Mouse (Mus musculus) MEL (cell line): ENCODE results near the gene Cpm. TPM values are rescaled to one million over a fixed set of nuclear protein-coding genes. Genes with fewer than 3 reads are reported as not detected.
A peak's percentile ranks its signal among the peaks of the same experiment; 100 is the strongest.

ENCODE experiments used
- DNase-seq: peaks from one replicate; pipeline ENCODE4 v3.0.0; 2011; ENCODE audit warnings: low read depth, low spot score
- H3K27ac ChIP-seq: 2 replicates; pipeline ENCODE4 v1.5.1; 2012; ENCODE audit warnings: low read depth, mild to moderate bottlenecking, control low read depth, low read length, moderate library complexity; ENCODE audit not compliant: control insufficient read depth
- H3K27me3 ChIP-seq, 2 experiments: fragments of 150-350 bp in 1 of 2; sonication (generic) in 1 of 2; 2 replicates each; pipeline ENCODE4 v1.6.1; 2012; ENCODE audit warnings: low read length in 2 of 2, mild to moderate bottlenecking in 2 of 2, improper control_type of control experiment in 1 of 2, moderate library complexity in 1 of 2; ENCODE audit not compliant: insufficient read depth in 2 of 2, control insufficient read depth in 1 of 2
- H3K36me3 ChIP-seq, 2 experiments: 2 replicates each; pipeline ENCODE4 v1.6.1; 2012 to 2014; ENCODE audit warnings: low read length in 2 of 2, improper control_type of control experiment in 1 of 2, inconsistent platforms in 1 of 2, mild to moderate bottlenecking in 1 of 2; ENCODE audit not compliant: insufficient read depth in 2 of 2, control insufficient read depth in 1 of 2
- H3K4me1 ChIP-seq, 2 experiments: fragments of 150-350 bp in 1 of 2; sonication (generic) in 1 of 2; 2 replicates each; pipeline ENCODE4 v1.6.1; 2012; ENCODE audit warnings: low read length in 2 of 2, improper control_type of control experiment in 1 of 2, mild to moderate bottlenecking in 1 of 2; ENCODE audit not compliant: insufficient read depth in 2 of 2, control insufficient read depth in 1 of 2
- H3K4me3 ChIP-seq, 2 experiments: fragments of 150-350 bp in 1 of 2; sonication (generic) in 1 of 2; 2 replicates each; pipeline ENCODE4 v1.5.1; 2012; ENCODE audit warnings: low read depth in 2 of 2, low read length in 2 of 2, mild to moderate bottlenecking in 2 of 2, moderate library complexity in 2 of 2, control low read depth in 1 of 2, improper control_type of control experiment in 1 of 2; ENCODE audit not compliant: control insufficient read depth in 1 of 2, insufficient read depth in 1 of 2
- H3K79me2 ChIP-seq: 2 replicates; pipeline ENCODE4 v1.6.1; 2012; ENCODE audit warnings: mild to moderate bottlenecking, low read length, moderate library complexity; ENCODE audit not compliant: control insufficient read depth, poor library complexity, insufficient read depth
- H3K9ac ChIP-seq: 2 replicates; pipeline ENCODE4 v1.6.1; 2012; ENCODE audit warnings: low read depth, mild to moderate bottlenecking, control low read depth, low read length, moderate library complexity; ENCODE audit not compliant: control insufficient read depth, poor library complexity, severe bottlenecking
- H3K9me3 ChIP-seq: fragments of 150-350 bp; sonication (generic); replicated peaks from 2 replicates; pipeline ENCODE4 v1.6.1; 2012; ENCODE audit warnings: mild to moderate bottlenecking, low read length, improper control_type of control experiment, moderate library complexity; ENCODE audit not compliant: insufficient read depth
- CHD1 ChIP-seq: IDR thresholded peaks from 2 replicates; pipeline ENCODE4 v1.6.1; 2012; ENCODE audit warnings: low read depth, mild to moderate bottlenecking, inconsistent platforms, low read length, improper control_type of control experiment
- CTCF ChIP-seq, 3 experiments: IDR thresholded peaks in 2 of 3; conservative IDR thresholded peaks in 1 of 3; 2 replicates each; pipeline ENCODE4 v1.5.1; 2011 to 2012; ENCODE audit warnings: low read length in 3 of 3, low read depth in 2 of 3, mild to moderate bottlenecking in 2 of 3, improper control_type of control experiment in 1 of 3, inconsistent platforms in 1 of 3, mixed read lengths in 1 of 3, moderate library complexity in 1 of 3; ENCODE audit not compliant: control insufficient read depth in 1 of 3, insufficient read depth in 1 of 3, poor library complexity in 1 of 3, severe bottlenecking in 1 of 3
- E2F4 ChIP-seq: IDR thresholded peaks from 2 replicates; pipeline ENCODE4 v1.6.1; 2011; ENCODE audit warnings: low read depth, low read length, improper control_type of control experiment, borderline replicate concordance
- ETS1 ChIP-seq: IDR thresholded peaks from 2 replicates; pipeline ENCODE4 v1.6.1; 2012; ENCODE audit warnings: low read depth, mild to moderate bottlenecking, inconsistent platforms, low read length, improper control_type of control experiment, moderate library complexity
- GATA1 ChIP-seq: IDR thresholded peaks from 2 replicates; pipeline ENCODE4 v1.6.1; 2011; ENCODE audit warnings: low read depth, low read length, improper control_type of control experiment
- HCFC1 ChIP-seq: IDR thresholded peaks from 2 replicates; pipeline ENCODE4 v1.6.1; 2012; ENCODE audit warnings: low read depth, mild to moderate bottlenecking, inconsistent platforms, low read length, improper control_type of control experiment, moderate library complexity
- JUND ChIP-seq: IDR thresholded peaks from 2 replicates; pipeline ENCODE4 v1.6.1; 2011; ENCODE audit warnings: low read depth, mild to moderate bottlenecking, improper control_type of control experiment, low read length
- MAX ChIP-seq: IDR thresholded peaks from 2 replicates; pipeline ENCODE4 v1.6.1; 2011; ENCODE audit warnings: low read length, improper control_type of control experiment
- MEF2A ChIP-seq: IDR thresholded peaks from 2 replicates; pipeline ENCODE4 v1.6.1; 2014; ENCODE audit warnings: low read depth, mild to moderate bottlenecking, inconsistent platforms, low read length, improper control_type of control experiment; ENCODE audit not compliant: poor library complexity, insufficient replicate concordance, severe bottlenecking; ENCODE audit errors: extremely low read depth
- MXI1 ChIP-seq: IDR thresholded peaks from 2 replicates; pipeline ENCODE4 v1.6.1; 2011; ENCODE audit warnings: mild to moderate bottlenecking, low read depth, low read length, improper control_type of control experiment
- MYB ChIP-seq: IDR thresholded peaks from 2 replicates; pipeline ENCODE4 v1.6.1; 2011; ENCODE audit warnings: mild to moderate bottlenecking, low read depth, low read length, improper control_type of control experiment
- MYC ChIP-seq: IDR thresholded peaks from 2 replicates; pipeline ENCODE4 v1.6.1; 2011; ENCODE audit warnings: low read depth, mild to moderate bottlenecking, low read length, improper control_type of control experiment, moderate library complexity
- NELFE ChIP-seq: IDR thresholded peaks from 2 replicates; pipeline ENCODE4 v1.6.1; 2011; ENCODE audit warnings: low read depth, low read length, improper control_type of control experiment
- POLR2A ChIP-seq, 2 experiments: IDR thresholded peaks; 2 replicates each; pipeline ENCODE4 v1.6.1; 2011 to 2012; ENCODE audit warnings: low read length in 2 of 2, mild to moderate bottlenecking in 2 of 2, control low read depth in 1 of 2, improper control_type of control experiment in 1 of 2, low read depth in 1 of 2, moderate library complexity in 1 of 2; ENCODE audit not compliant: control insufficient read depth in 1 of 2, insufficient read depth in 1 of 2, poor library complexity in 1 of 2
- RCOR1 ChIP-seq: IDR thresholded peaks from 2 replicates; pipeline ENCODE4 v1.6.1; 2012; ENCODE audit warnings: low read depth, mild to moderate bottlenecking, inconsistent platforms, low read length, improper control_type of control experiment
- SIN3A ChIP-seq: IDR thresholded peaks from 2 replicates; pipeline ENCODE4 v1.6.1; 2012; ENCODE audit warnings: low read length, improper control_type of control experiment, inconsistent platforms
- TBP ChIP-seq: IDR thresholded peaks from 2 replicates; pipeline ENCODE4 v1.8.0; 2011; ENCODE audit warnings: low read depth, low read length, improper control_type of control experiment
- TCF12 ChIP-seq: IDR thresholded peaks from 2 replicates; pipeline ENCODE4 v1.6.1; 2014; ENCODE audit warnings: low read depth, mild to moderate bottlenecking, inconsistent platforms, low read length, improper control_type of control experiment, moderate library complexity
- UBTF ChIP-seq: IDR thresholded peaks from 2 replicates; pipeline ENCODE4 v1.6.1; 2012; ENCODE audit warnings: low read depth, mild to moderate bottlenecking, inconsistent platforms, low read length, improper control_type of control experiment, moderate library complexity, borderline replicate concordance; ENCODE audit not compliant: insufficient read depth
- ZKSCAN1 ChIP-seq: IDR thresholded peaks from 2 replicates; pipeline ENCODE4 v1.6.1; 2012; ENCODE audit warnings: low read depth, mild to moderate bottlenecking, inconsistent platforms, low read length, improper control_type of control experiment, moderate library complexity
- ZMIZ1 ChIP-seq: IDR thresholded peaks from 2 replicates; pipeline ENCODE4 v1.6.1; 2012; ENCODE audit warnings: low read depth, mild to moderate bottlenecking, inconsistent platforms, low read length, improper control_type of control experiment, moderate library complexity
- ZNF384 ChIP-seq: IDR thresholded peaks from 2 replicates; pipeline ENCODE4 v1.6.1; 2012; ENCODE audit warnings: low read depth, mild to moderate bottlenecking, inconsistent platforms, low read length, improper control_type of control experiment
- polyA plus RNA-seq, 2 experiments: library from polyadenylated mRNA; stranded (reverse) in 1 of 2; unstranded in 1 of 2; fragments of >175 nt in 1 of 2; fragments of >200 nt in 1 of 2; gene quantifications; 2 replicates each; pipeline versions ENCODE4 v1.2.1 to v1.2.4; 2012; ENCODE audit warnings: low replicate concordance in 2 of 2, low read depth in 1 of 2; ENCODE audit not compliant: insufficient read length in 2 of 2, insufficient read depth in 1 of 2, missing spikeins in 1 of 2
- total RNA-seq: library from RNA; depleted of rRNA; stranded (reverse); fragments of 300-350 nt; gene quantifications from 2 replicates; pipeline ENCODE4 v1.2.3, GENCODE M21; 2012

Cpm gene
- total and polyA plus RNA-seq, 3 experiments = 0.04 to 0.40 TPM; not detected in 1

DNA sequence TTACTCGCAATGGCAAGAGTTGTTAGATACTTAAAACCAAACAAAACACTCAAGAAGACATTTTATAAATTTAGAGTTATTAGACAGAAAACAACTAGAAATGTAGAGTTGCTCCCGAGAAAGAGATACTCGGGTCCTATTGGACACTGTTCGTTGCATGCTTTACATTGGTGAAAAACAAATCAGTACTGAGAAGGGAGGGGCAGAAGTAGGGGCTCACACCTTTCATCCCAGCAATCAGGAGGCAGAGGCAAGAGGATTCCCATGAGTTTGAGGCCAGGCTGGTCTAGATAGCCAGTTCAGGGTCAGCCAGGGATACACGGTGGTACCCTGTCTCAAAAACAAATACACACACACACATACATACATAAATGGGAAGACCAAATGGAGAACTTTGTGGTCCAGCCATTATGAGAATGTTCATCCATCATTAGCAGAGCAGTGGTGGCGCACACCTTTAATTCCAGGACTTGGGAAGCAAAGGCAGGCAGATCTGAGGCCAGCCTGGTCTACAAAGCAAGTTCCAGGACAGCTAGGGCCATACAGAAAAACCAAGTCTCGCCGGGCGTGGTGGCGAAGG is 62.2 kb downstream of the Cpm start:
- TF ChIP-seq MYC (no peak), ZKSCAN1 (no peak)
- Histone ChIP-seq H3K4me3 (no peak overlapping the region), H3K79me2 (no peaks in the 10 kb centered on the region), H3K9ac (no peak overlapping the region), H3K36me3 (peaks cover 0 to 29% of the 10 kb centered on the region in 2 experiments; a peak in 2 of 4 replicates), H3K9me3 (no peaks in the 10 kb centered on the region), H3K27me3 (no peaks in the 10 kb centered on the region), H3K27ac (no peak overlapping the region), H3K4me1 (no peaks in the 10 kb centered on the region)
- DNase-seq = no peak

DNA sequence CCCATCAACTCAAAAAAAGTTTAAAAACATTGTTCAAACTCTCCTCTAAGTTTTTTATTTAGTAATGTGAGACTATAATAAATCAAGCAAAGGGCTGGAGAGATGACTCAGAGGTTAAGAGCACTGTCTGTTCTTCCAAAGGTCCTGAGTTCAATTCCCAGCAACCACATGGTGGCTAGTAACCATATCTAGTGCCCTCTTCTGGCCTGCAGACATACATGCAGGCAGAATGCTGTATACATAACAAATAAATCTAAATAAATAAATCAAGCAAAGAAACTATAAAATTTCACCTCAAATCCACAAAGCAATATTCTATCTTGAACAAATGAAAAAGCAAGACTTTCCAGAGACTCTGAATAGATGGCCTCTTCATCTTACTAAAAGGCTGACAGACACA is 62.9 kb downstream of the Cpm start:
- Histone ChIP-seq H3K27ac (no peak overlapping the region), H3K9ac (no peak overlapping the region), H3K36me3 (peaks cover 0 to 35% of the 10 kb centered on the region in 2 experiments; a peak in 2 of 4 replicates), H3K27me3 (no peaks in the 10 kb centered on the region), H3K4me1 (no peaks in the 10 kb centered on the region), H3K4me3 (no peak overlapping the region), H3K9me3 (no peaks in the 10 kb centered on the region), H3K79me2 (no peaks in the 10 kb centered on the region)
- TF ChIP-seq CTCF (IDR thresholded peaks at IDR 0.05 in 2 of 3, conservative IDR thresholded peaks at IDR 0.05 in 1 of 3; ENCODE audit: control insufficient read depth in 1 of 3, insufficient read depth in 1 of 3, low read depth in 2 of 3, low read length in 3 of 3, poor library complexity in 1 of 3, severe bottlenecking in 1 of 3) (peak in 2 of 3 experiments; percentile 23 to 36; a peak in 3 of 6 replicates), POLR2A (IDR thresholded peaks at IDR 0.05; ENCODE audit: control insufficient read depth in 1 of 2, insufficient read depth in 1 of 2, low read depth in 1 of 2, low read length in 2 of 2, poor library complexity in 1 of 2) (no peak), NELFE (no peak)
- DNase-seq = no peak

DNA sequence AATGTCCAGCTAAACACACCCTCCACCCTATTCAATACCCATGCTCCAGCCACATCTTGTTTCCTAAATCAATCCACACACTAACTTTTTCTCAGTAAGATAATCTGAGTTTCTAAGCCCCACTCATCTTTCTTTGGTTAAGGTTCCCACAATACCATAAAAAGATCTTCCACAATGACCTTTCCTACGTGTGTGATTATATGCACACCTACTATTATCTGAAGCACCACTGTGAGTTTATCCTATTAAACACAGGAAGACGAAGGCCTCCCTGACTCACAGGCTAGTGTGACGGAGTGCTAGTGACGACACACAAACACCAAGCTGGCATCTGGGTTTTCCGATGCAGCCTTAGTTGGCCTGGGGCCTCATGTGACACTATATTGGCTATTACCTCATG is 63.7 kb downstream of the Cpm start:
- no peaks in the 10 kb centered on the region for H3K9me3 ChIP-seq
- TF ChIP-seq MYB = no peak
- no peak for TF ChIP-seq RCOR1
- no peak for TF ChIP-seq NELFE
- TF ChIP-seq GATA1 = no peak
- no peak for TF ChIP-seq ZMIZ1
- TF ChIP-seq CHD1 = no peak
- no peak for TF ChIP-seq TCF12
- TF ChIP-seq E2F4 = no peak
- no peak for TF ChIP-seq POLR2A (IDR thresholded peaks at IDR 0.05; ENCODE audit: control insufficient read depth in 1 of 2, insufficient read depth in 1 of 2, low read depth in 1 of 2, low read length in 2 of 2, poor library complexity in 1 of 2)
- TF ChIP-seq SIN3A = no peak
- TF ChIP-seq ETS1 = no peak
- TF ChIP-seq TBP = no peak
- TF ChIP-seq MXI1 = no peak
- no peak for TF ChIP-seq ZNF384
- TF ChIP-seq JUND = no peak
- no peak for TF ChIP-seq HCFC1
- TF ChIP-seq MEF2A = no peak
- TF ChIP-seq UBTF = no peak
- no peak for TF ChIP-seq MAX
- no peaks in the 10 kb centered on the region for H3K27me3 ChIP-seq
- H3K4me3 ChIP-seq = no peak overlapping the region
- H3K79me2 ChIP-seq = no peaks in the 10 kb centered on the region
- H3K27ac ChIP-seq = no peak overlapping the region
- H3K9ac ChIP-seq = no peak overlapping the region
- peaks cover 0 to 41% of the 10 kb centered on the region in 2 experiments; a peak in 2 of 4 replicates for H3K36me3 ChIP-seq
- no peak for DNase-seq
- H3K4me1 ChIP-seq = no peaks in the 10 kb centered on the region
